Mouse (Mus musculus): ENCODE data around the gene Cep104. TPM values are rescaled to one million over a fixed set of nuclear protein-coding genes. Genes with fewer than 3 reads are reported as not detected.

The Cep104 gene
- polyA plus RNA-seq, 1 experiment from 2014 or later: 17.9 TPM

DNA sequence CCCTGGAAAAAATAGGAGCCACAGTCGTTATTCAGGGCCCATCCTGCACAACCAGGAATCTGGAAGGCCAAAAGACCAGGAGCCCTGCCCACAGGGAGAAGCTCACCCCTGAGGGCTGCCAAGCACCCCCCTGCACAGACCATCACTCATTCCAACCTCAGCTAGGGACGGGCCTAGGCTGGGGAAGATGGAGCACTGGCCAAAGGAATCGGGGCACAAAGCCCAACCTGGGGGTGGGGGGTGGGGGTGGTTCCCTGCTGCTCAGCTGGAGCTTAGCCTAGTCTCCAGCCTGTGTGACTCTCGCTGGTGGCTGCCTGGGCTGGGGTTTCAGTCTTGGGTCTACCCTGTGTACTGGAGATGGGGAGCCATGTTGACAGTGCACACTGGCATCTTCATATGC is 47.9 kb downstream of the Cep104 start:
- peaks cover 22% of the 10 kb centered on the region for H3K4me1 ChIP-seq
- no peak overlapping the region for H3K9ac ChIP-seq
- peaks cover 40% of the 10 kb centered on the region for H3K27me3 ChIP-seq
- H3K9me3 ChIP-seq: no peaks in the 10 kb centered on the region
- H3K4me3 ChIP-seq: no peak overlapping the region
- peaks cover 47% of the 10 kb centered on the region for H3K36me3 ChIP-seq
- no peak overlapping the region for H3K4me2 ChIP-seq
- WGBS: 35% methylated on average over 4 of the region's 4 CpGs
- no peak for ATAC-seq (ENCODE audit: insufficient number of reproducible peaks, insufficient read depth, low FRiP score, low TSS enrichment, low read depth)
- no peak overlapping the region for H3K27ac ChIP-seq

DNA sequence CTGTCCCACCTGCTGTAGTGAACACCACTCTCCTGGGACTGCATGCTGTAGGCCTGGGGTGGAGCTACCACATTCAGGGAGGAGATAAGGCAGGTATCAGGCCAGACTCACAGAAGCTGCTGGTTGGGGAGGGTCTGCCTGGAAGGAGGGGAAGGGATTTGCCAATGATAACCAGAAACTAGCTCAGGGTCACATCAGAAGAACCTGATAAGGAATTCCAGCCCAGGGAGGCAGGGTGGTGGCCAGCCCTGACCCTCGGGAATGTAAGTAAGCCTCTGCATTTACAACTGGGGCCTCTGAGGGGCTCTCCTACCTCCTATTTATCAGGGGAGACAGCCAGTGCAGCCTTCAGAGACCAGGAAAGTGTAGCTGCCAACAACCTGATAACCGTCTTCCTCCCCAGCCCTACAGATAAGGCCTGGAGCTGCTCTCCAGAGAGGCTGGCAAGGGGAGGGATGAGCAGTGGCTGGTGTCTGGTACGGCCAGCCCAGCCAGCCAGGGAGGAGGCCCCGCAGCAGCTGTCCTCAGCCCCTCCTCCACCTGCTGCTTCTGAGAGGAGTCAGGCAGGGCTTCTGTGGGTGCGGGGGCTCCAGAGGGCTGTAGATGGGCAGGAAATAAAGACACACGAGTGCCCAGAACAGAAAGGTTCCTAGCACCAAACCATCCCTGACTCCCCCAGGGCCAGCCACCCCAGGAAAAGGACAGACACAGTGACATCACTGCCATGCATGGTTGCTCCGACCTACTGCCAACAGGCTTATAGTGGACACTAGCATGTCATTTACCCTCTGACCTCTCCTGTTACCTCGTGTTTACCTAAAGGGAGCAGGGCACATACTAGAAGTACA is 49.0 kb downstream of the Cep104 start:
- H3K4me3 ChIP-seq: no peak overlapping the region
- H3K36me3 ChIP-seq: peaks cover 36% of the 10 kb centered on the region
- H3K9me3 ChIP-seq: no peaks in the 10 kb centered on the region
- 24% methylated on average over 8 of the region's 8 CpGs for WGBS
- peaks cover 25% of the 10 kb centered on the region for H3K4me1 ChIP-seq
- H3K4me2 ChIP-seq: no peak overlapping the region
- H3K27me3 ChIP-seq: peaks cover 41% of the 10 kb centered on the region
- no peak for ATAC-seq (ENCODE audit: insufficient number of reproducible peaks, insufficient read depth, low FRiP score, low TSS enrichment, low read depth)
- no peak overlapping the region for H3K27ac ChIP-seq
- no peak overlapping the region for H3K9ac ChIP-seq

DNA sequence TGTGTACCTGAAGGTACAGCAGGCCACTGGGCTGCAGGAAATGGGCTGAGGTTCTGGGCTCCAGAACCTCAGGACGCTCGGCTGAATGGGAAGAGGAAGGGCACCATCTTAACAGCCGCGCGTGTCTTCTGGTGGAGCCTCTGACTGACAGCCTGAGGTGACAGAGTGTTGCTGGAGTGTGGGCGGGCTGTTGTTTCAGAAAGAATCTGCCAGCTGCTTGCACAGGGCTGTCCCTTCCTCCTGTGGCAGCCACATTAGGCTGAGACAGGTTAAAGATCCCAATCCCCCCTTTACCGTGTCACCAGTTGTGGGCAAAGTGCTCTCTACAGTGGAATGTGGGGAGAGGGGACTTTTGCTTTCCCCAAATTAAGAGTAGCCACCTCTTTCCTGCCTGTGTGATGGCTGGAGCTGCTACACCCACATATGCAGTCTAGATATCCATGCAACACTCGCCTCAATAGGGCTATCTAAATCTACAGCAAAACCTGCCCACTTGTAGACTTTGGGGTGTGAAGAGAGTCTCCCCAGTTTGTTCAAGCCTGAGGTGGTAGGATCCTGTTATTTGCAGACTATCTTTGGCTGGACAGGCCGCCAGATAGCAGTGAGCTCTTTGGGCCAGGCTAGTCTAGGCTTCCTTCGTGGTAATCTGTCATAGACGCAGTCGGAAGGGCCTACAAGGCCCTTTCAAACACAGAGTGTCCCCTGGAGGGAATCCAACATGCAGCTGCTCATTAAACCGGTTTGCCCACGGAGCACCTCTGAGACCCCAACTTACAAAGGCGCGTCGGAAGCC is 49.9 kb downstream of the Cep104 start:
- Histone ChIP-seq H3K36me3 (peaks cover 26% of the 10 kb centered on the region), H3K27me3 (peaks cover 41% of the 10 kb centered on the region), H3K4me3 (peak overlapping the region; percentile 43), H3K4me1 (peaks cover 25% of the 10 kb centered on the region), H3K27ac (no peak overlapping the region), H3K9ac (peak overlapping the region; percentile 66), H3K9me3 (no peaks in the 10 kb centered on the region), H3K4me2 (peak overlapping the region; percentile 72)
- WGBS: 32% methylated on average over 17 of the region's 17 CpGs
- ATAC-seq (ENCODE audit: insufficient number of reproducible peaks, insufficient read depth, low FRiP score, low TSS enrichment, low read depth): no peak

DNA sequence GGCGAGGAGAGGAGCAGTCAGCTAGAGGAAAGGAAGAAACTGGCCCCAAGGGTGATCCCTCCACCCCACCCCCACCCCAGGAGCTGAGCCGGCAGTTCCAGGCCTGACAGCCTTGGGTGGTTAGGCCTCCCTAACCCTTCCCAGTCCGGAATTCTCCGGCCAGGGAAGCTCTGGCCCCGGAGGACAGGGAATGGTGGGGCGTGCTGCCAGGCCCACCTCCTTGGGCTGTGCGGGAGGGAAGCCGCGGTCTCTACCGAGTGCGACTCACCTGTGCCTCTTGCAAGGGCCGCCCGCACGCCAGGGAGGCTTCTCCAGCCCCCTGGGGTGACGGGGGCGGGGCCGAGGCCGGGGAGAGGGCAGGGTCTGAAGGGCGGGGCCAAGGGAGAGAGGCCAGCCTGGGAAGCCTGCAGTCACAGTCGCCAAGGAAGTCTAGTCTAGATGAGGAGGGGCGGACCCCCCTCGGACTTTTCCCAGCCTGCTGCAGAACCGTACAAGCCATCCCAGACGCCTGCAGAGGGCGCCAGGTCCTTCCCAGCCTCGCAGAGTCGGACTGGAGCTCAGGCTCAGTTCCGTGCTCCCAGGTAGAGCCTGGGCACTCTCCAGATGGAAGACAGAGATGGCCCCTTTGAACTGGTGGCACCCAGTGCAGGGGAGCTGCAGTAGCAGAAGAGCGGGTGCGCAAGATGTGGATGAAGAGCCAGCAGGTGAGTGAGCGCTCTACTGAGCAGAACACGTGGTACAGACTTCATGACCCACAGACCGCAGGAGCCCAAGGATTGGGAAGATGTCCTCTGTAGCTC is 50.8 kb downstream of the Cep104 start, which contains the start of gene Smim1:
Gene Smim1, minus strand, starts transcription at position 590 of the 800 bp plus-strand sequence.
- Histone ChIP-seq H3K9me3 (no peaks in the 10 kb centered on the region), H3K9ac (peak within 1 kb of the TSS; percentile 66), H3K4me2 (peak within 1 kb of the TSS; percentile 72), H3K36me3 (peaks cover 17% of the 10 kb centered on the region), H3K27ac (no peak within 1 kb of the TSS), H3K27me3 (peaks cover 41% of the 10 kb centered on the region), H3K4me1 (peaks cover 25% of the 10 kb centered on the region), H3K4me3 (peak within 1 kb of the TSS; percentile 43)
- 3% methylated on average over 33 of the region's 33 CpGs for WGBS
- 0 out of 2 replicates have a peak, but pooled peaks have one; percentile 6 for ATAC-seq (ENCODE audit: insufficient number of reproducible peaks, insufficient read depth, low FRiP score, low TSS enrichment, low read depth)

DNA sequence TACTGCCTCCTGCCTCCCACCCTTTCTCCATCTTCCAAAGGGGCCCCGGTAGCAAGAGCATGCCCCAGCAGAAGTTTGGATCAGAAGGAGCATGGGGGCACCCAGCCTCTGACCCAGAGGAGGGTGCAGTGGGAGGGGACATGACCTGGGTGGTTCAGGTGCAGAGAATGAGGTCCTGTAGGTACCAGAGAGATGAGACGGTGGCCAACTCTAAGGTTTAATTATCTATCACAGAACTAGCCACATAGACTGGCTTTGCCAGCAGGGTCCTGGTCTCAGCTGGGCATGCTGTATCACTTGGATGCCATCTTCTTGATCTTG is 51.4 kb downstream of the Cep104 start:
- Histone ChIP-seq H3K27ac (no peak overlapping the region), H3K9ac (peak overlapping the region; percentile 66), H3K9me3 (no peaks in the 10 kb centered on the region), H3K27me3 (peaks cover 41% of the 10 kb centered on the region), H3K4me1 (peaks cover 25% of the 10 kb centered on the region), H3K4me3 (peak overlapping the region; percentile 43), H3K4me2 (peak overlapping the region; percentile 72), H3K36me3 (peaks cover 11% of the 10 kb centered on the region)
- WGBS: 20% methylated on average over 2 of the region's 2 CpGs
- no peak for ATAC-seq (ENCODE audit: insufficient number of reproducible peaks, insufficient read depth, low FRiP score, low TSS enrichment, low read depth)

DNA sequence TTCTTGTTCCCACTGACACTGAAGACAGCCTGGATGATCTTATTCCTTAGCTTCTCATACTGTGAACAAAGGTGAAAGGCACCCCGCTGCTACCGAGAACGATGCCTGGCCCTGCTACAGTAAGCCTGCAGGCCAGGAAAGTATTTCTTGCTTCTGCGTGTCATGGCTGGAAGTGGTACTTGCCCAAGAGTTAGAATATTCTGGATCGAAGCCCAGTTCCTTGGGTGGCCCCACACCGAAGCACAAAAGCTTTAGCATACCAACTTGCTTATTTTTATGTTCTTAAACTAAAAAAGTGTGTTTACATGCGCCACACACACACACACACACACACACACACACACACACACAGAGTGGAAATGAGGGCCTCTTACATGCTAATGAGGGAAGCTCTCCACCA is 53.1 kb downstream of the Cep104 start:
- Histone ChIP-seq H3K27me3 (peaks cover 41% of the 10 kb centered on the region), H3K4me2 (no peak overlapping the region), H3K9me3 (no peaks in the 10 kb centered on the region), H3K4me3 (no peak overlapping the region), H3K9ac (no peak overlapping the region), H3K27ac (0 out of 2 replicates have a peak overlapping the region, but pooled peaks have one; percentile 22), H3K4me1 (peaks cover 25% of the 10 kb centered on the region), H3K36me3 (no peaks in the 10 kb centered on the region)
- no peak for ATAC-seq (ENCODE audit: insufficient number of reproducible peaks, insufficient read depth, low FRiP score, low TSS enrichment, low read depth)
- WGBS: 64% methylated on average over 7 of the region's 7 CpGs

DNA sequence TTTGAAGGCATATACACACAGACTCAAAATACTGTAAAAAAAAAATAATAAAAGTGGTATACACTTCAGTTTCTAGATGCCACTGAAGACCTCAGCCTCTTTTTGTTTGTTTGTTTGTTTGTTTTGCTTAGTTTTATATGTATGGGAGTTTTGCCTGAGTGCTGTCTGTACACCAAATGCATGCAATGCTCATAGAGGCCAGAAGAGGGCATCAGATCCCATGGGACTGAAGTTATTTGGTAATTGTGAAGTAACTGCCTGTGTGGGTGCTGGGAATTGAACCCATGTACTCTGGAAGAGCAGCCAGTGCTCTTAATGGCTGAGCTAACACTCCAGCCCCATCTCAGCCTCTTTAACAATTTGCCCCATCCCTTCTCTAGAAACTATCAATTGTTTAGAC is 53.7 kb downstream of the Cep104 start:
- H3K36me3 ChIP-seq: no peaks in the 10 kb centered on the region
- no peaks in the 10 kb centered on the region for H3K9me3 ChIP-seq
- peaks cover 41% of the 10 kb centered on the region for H3K27me3 ChIP-seq
- no peak overlapping the region for H3K27ac ChIP-seq
- peaks cover 25% of the 10 kb centered on the region for H3K4me1 ChIP-seq
- no peak for ATAC-seq (ENCODE audit: insufficient number of reproducible peaks, insufficient read depth, low FRiP score, low TSS enrichment, low read depth)
- H3K4me3 ChIP-seq: no peak overlapping the region
- H3K4me2 ChIP-seq: no peak overlapping the region
- H3K9ac ChIP-seq: no peak overlapping the region

DNA sequence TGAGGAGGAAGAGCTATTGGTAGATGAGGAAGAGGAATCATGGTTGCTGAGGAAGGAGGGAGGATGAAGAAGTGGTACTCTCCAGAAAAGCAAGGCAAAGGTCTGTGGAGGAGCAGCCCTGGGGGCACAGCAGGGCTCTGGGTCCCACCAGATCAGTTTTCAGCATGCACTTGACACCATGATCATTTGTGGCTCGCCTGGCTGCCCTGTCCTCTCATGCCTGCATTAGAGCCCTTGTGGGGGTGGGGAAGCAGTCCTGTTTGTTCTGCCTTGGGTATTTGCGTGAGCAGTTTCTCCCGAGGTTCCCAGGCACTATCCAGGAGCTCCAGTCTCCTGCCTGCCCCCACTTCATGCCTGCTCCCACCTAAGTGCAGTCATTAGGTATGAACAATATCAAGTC is 62.1 kb downstream of the Cep104 start:
- WGBS: 29% methylated on average over 3 of the region's 3 CpGs
- Histone ChIP-seq H3K36me3 (no peaks in the 10 kb centered on the region), H3K27ac (no peak overlapping the region), H3K9me3 (no peaks in the 10 kb centered on the region), H3K4me2 (no peak overlapping the region), H3K9ac (no peak overlapping the region), H3K4me3 (no peak overlapping the region), H3K4me1 (no peaks in the 10 kb centered on the region), H3K27me3 (0 out of 2 replicates have a peak, but pooled peaks cover 3% of the 10 kb centered on the region)
- no peak for ATAC-seq (ENCODE audit: insufficient number of reproducible peaks, insufficient read depth, low FRiP score, low TSS enrichment, low read depth)

DNA sequence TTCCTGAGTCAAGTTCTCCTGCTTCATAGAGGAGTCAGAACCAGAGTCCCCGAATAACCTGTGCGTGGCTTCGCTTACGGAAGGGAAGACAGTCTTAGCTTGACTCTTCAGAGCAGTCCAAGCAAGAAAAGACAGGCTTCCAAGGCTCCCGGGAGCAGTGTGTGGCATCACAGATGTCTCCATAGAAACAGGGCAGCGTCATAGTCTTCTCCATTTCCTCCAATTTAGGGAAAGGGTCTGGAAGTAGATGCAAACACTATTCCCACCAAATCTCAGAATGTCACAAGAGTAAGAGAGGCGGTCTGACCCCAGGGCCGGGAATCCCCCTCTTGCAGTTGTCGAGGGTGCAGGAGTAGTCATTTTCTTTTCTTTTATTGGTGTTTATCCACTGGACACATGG is 67.6 kb downstream of the Cep104 start, which contains the start of gene Ccdc27:
Gene Ccdc27, minus strand, starts transcription at position 101 of the 400 bp plus-strand sequence.
- H3K36me3 ChIP-seq: no peaks in the 10 kb centered on the region
- no peak within 1 kb of the TSS for H3K9ac ChIP-seq
- ATAC-seq (ENCODE audit: insufficient number of reproducible peaks, insufficient read depth, low FRiP score, low TSS enrichment, low read depth): no peak
- no peaks in the 10 kb centered on the region for H3K4me1 ChIP-seq
- H3K27me3 ChIP-seq: no peaks in the 10 kb centered on the region
- no peaks in the 10 kb centered on the region for H3K9me3 ChIP-seq
- WGBS: 75% methylated on average over 9 of the region's 9 CpGs
- H3K27ac ChIP-seq: no peak within 1 kb of the TSS
- no peak within 1 kb of the TSS for H3K4me3 ChIP-seq
- no peak within 1 kb of the TSS for H3K4me2 ChIP-seq

DNA sequence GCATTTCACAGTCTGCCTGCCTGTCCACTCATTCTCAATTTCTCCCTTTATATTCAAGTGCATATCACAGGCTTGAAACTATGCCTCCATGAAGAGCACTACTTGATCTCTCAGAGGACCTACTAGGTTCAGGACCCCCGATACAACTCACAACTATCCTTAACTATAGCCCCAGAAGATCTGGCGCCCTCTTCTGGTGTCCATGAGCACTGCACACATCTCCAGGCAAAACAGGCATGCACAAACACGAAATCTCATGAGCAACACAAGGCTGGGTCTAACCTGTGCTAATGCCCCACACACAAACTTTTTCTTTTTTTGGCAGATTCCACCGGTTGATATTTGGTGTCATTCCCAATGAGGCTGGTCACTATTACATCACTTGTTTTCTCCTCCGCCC is 70.8 kb downstream of the Cep104 start:
- H3K4me3 ChIP-seq: no peak overlapping the region
- H3K27ac ChIP-seq: no peak overlapping the region
- H3K9ac ChIP-seq: no peak overlapping the region
- WGBS: 66% methylated on average over 5 of the region's 5 CpGs
- no peak for ATAC-seq (ENCODE audit: insufficient number of reproducible peaks, insufficient read depth, low FRiP score, low TSS enrichment, low read depth)
- no peaks in the 10 kb centered on the region for H3K4me1 ChIP-seq
- no peaks in the 10 kb centered on the region for H3K27me3 ChIP-seq
- no peaks in the 10 kb centered on the region for H3K9me3 ChIP-seq
- no peak overlapping the region for H3K4me2 ChIP-seq
- no peaks in the 10 kb centered on the region for H3K36me3 ChIP-seq

DNA sequence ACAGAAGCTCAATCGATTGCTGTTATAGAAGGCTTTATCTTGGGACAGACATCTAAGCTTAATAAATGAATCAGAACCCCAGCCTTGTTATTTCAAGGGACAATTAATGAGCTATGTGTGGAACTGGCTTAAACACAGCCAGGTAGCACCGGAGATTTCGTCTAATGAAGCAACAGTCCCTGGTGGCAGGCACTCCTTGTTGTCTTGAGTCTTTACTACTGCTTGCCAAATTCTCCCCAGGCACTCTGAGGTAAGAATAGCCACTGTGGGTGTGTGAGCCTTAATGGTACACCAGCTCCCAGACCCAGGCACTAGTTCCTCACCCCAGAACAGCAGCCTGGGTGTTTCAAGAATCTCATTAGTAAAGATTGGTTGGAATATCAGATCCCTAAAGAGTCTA is 76.4 kb downstream of the Cep104 start:
- H3K27ac ChIP-seq: no peak overlapping the region
- 85% methylated on average over 3 of the region's 3 CpGs for WGBS

More for the DNA sequence above, 76.4 kb downstream of the Cep104 start:
- Histone ChIP-seq H3K36me3 (no peaks in the 10 kb centered on the region), H3K4me3 (no peak overlapping the region), H3K4me2 (no peak overlapping the region), H3K9me3 (no peaks in the 10 kb centered on the region), H3K9ac (no peak overlapping the region), H3K27me3 (no peaks in the 10 kb centered on the region), H3K4me1 (peaks cover 8% of the 10 kb centered on the region)
- no peak for ATAC-seq (ENCODE audit: insufficient number of reproducible peaks, insufficient read depth, low FRiP score, low TSS enrichment, low read depth)
